Mouse (Mus musculus) heart, embryonic 16.5 days (tissue): ENCODE measurements at regions not wholly inside any gene's neighbourhood (a gene's known extent, or its start where the extent isn't known, plus 50 kb on each side); places are given as distances from the start of the nearest gene placed in this dataset.

Experiments used
- ATAC-seq: fragments of 200-750 bp; cut with Nextera tagmentation; replicated peaks from 2 replicates; pipeline ENCODE4 v1.8.0; 2017; ENCODE audit warnings: moderate number of reproducible peaks; ENCODE audit not compliant: insufficient read depth, low FRiP score; ENCODE audit errors: extremely low read depth
- H3K27ac ChIP-seq: fragments of 300-500 bp; sonication (generic); 2 replicates; pipeline ENCODE4 v1.5.1; 2014; ENCODE audit warnings: mild to moderate bottlenecking, low read length, control low read depth, moderate library complexity
- H3K27me3 ChIP-seq: fragments of 300-500 bp; sonication (generic); 2 replicates; pipeline ENCODE4 v1.6.1; 2014; ENCODE audit warnings: low read length, mixed read lengths; ENCODE audit not compliant: control insufficient read depth, insufficient read depth
- H3K36me3 ChIP-seq: fragments of 300-500 bp; sonication (generic); 2 replicates; pipeline ENCODE4 v1.6.1; 2014; ENCODE audit not compliant: control insufficient read depth, insufficient read depth
- H3K4me1 ChIP-seq: fragments of 300-500 bp; sonication (generic); 2 replicates; pipeline ENCODE4 v1.6.1; 2014; ENCODE audit warnings: low read length, mixed read lengths; ENCODE audit not compliant: control insufficient read depth, insufficient read depth
- H3K4me2 ChIP-seq: fragments of 300-500 bp; sonication (generic); 2 replicates; pipeline ENCODE4 v1.6.1; 2014; ENCODE audit warnings: low read depth, mild to moderate bottlenecking, control low read depth, low read length
- H3K4me3 ChIP-seq: fragments of 300-500 bp; sonication (generic); 2 replicates; pipeline ENCODE4 v1.5.1; 2014; ENCODE audit warnings: mild to moderate bottlenecking, control low read depth, low read length
- H3K9ac ChIP-seq: fragments of 300-500 bp; sonication (generic); 2 replicates; pipeline ENCODE4 v1.6.1; 2014; ENCODE audit warnings: low read length, control low read depth
- H3K9me3 ChIP-seq: fragments of 300-500 bp; sonication (generic); replicated peaks from 2 replicates; pipeline ENCODE4 v1.6.1; 2016; ENCODE audit warnings: low read length; ENCODE audit not compliant: control insufficient read depth
- WGBS: fragments of 180-500 bp; shearing (Covaris S2); extraction: QIAGEN DNeasy Blood & Tissue Kit; methylation state at CpG from one replicate; pipeline ENCODE4 v1.1.7; 2014; 5-methylcytosine and 5-hydroxymethylcytosine counted together

DNA sequence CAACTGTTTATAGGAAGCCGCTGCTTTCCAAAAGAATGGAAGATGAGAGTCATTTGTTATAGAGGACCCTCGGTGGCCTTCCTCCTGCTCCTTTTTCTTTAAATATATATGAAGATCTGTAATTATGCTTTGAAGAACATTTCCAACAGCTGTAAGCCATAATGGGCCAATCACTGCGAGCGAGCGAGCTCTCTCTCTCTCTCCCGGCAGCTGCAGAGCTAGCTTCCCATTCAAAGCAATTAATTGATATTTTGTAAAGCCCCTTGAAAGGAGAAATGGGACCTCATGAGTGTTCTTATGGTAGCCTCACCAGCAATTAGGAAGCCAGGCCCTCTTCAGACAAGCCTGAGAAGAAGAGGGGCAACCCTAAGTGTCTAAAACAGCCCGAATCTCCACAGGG lies 174.1 kb downstream of the Gxylt1 start:
- WGBS, result 88% methylated on average over 7 of the region's 7 CpGs
- Histone ChIP-seq H3K36me3 (no peaks in the 10 kb centered on the region), H3K27me3 (no peaks in the 10 kb centered on the region), H3K9me3 (no peaks in the 10 kb centered on the region), H3K4me2 (no peak overlapping the region), H3K4me3 (no peak overlapping the region), H3K9ac (no peak overlapping the region), H3K4me1 (no peaks in the 10 kb centered on the region), H3K27ac (no peak overlapping the region)
- no peak for ATAC-seq

DNA sequence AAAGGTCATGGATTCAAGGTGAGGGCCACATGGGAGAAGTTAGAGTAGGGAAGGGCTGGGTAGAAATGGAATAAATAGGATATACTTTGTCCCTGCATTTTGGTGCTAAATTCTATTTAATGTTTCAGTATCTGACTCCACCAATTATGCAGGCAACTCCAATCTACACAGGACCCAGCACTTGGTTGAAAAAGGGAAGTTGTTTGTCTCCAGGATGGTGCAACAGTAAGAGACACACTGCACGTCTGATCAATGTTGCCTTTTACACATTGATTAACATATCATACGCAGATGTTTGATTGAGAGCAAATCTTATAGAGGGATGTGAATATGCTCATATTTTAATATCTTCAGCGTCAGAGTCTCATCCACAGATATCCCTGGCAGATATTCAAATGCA lies 175.1 kb downstream of the Gxylt1 start:
- no peak overlapping the region for H3K4me2 ChIP-seq
- WGBS, result 83% methylated on average over 3 of the region's 3 CpGs

GRCm38 (mm10) chr15:93096335-93096734 lies 178.6 kb downstream of the Gxylt1 start:
- Histone ChIP-seq H3K4me3 (no peak overlapping the region), H3K9ac (no peak overlapping the region), H3K27ac (no peak overlapping the region), H3K4me1 (peaks cover 9% of the 10 kb centered on the region), H3K36me3 (no peaks in the 10 kb centered on the region), H3K4me2 (no peak overlapping the region), H3K9me3 (no peaks in the 10 kb centered on the region), H3K27me3 (no peaks in the 10 kb centered on the region)
- WGBS, result 79% methylated on average over 5 of the region's 5 CpGs
- ATAC-seq, result no peak

More for the DNA sequence above, 175.1 kb downstream of the Gxylt1 start:
- ATAC-seq, result no peak
- H3K27ac ChIP-seq, result no peak overlapping the region
- H3K27me3 ChIP-seq, result no peaks in the 10 kb centered on the region
- H3K4me1 ChIP-seq, result peaks cover under 1% of the 10 kb centered on the region
- H3K9me3 ChIP-seq, result no peaks in the 10 kb centered on the region
- H3K9ac ChIP-seq, result no peak overlapping the region
- H3K36me3 ChIP-seq, result no peaks in the 10 kb centered on the region
- no peak overlapping the region for H3K4me3 ChIP-seq

DNA sequence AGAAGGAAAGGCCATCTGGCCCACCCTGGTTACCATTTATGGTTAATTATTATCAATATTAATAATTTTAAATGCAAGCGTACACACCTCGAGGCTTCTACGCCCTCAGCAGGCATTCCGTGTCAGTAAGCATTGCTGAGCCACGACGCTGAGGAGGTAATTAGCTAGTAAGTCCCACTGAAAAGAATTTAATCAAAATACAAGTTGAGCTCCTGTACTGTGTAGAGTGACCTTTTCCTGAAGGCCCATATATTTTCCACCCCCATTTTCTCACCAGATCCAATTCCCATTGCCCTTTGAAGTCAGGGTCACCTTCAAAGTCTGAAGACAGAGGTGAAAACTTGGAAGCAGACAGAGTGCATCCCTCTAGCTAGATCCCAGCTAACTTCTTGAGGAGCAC lies 179.8 kb downstream of the Gxylt1 start:
- Histone ChIP-seq H3K27me3 (peaks cover 1% of the 10 kb centered on the region; the same call in 1 of the 2 replicates), H3K36me3 (no peaks in the 10 kb centered on the region), H3K4me3 (no peak overlapping the region), H3K9me3 (no peaks in the 10 kb centered on the region), H3K27ac (no peak overlapping the region), H3K4me2 (no peak overlapping the region), H3K9ac (no peak overlapping the region), H3K4me1 (peaks cover 9% of the 10 kb centered on the region)
- no peak for ATAC-seq
- WGBS, result 78% methylated on average over 6 of the region's 6 CpGs

GRCm38 (mm10) chr15:93094202-93095135 lies 180.5 kb downstream of the Gxylt1 start:
- no peak overlapping the region; the same call in 1 of the 2 replicates for H3K4me2 ChIP-seq
- no peak; the same call in 1 of the 2 replicates for ATAC-seq
- WGBS, result 45% methylated on average over 23 of the region's 23 CpGs

DNA sequence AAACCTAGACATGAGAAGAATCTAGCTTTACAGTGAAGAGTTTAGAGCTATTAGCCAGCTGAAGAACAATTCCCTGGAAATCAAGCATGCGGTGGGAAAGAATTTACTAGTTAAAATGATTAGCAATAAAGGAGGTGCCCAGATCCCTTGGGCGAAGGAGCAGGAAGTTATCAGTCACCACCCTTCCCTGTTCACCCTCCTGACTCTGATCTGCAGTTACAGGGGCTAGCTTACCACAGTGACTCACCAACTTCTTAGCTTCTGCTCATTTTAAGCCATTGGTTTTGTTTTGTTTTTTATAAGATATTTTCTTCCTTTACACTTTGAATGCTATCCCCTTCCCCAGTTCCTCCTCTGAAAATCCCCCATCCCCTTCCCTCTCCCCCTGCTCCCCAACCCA lies 183.6 kb downstream of the Gxylt1 start:
- 65% methylated on average over 2 of the region's 2 CpGs for WGBS
- Histone ChIP-seq H3K4me2 (no peak overlapping the region), H3K27ac (no peak overlapping the region), H3K27me3 (peaks cover 2% of the 10 kb centered on the region; the same call in 1 of the 2 replicates), H3K9ac (no peak overlapping the region), H3K4me3 (no peak overlapping the region), H3K36me3 (no peaks in the 10 kb centered on the region), H3K9me3 (no peaks in the 10 kb centered on the region), H3K4me1 (peaks cover 9% of the 10 kb centered on the region)
- ATAC-seq, result no peak

More at GRCm38 (mm10) chr15:93094202-93095135, 180.5 kb downstream of the Gxylt1 start:
- H3K9ac ChIP-seq, result no peak overlapping the region
- H3K27ac ChIP-seq, result no peak overlapping the region
- no peaks in the 10 kb centered on the region for H3K9me3 ChIP-seq
- H3K36me3 ChIP-seq, result no peaks in the 10 kb centered on the region
- H3K27me3 ChIP-seq, result peaks cover 2% of the 10 kb centered on the region; the same call in 1 of the 2 replicates
- H3K4me1 ChIP-seq, result peaks cover 9% of the 10 kb centered on the region
- H3K4me3 ChIP-seq, result no peak overlapping the region

- peaks cover 3% of the 10 kb centered on the region for H3K4me1 ChIP-seq
- H3K27me3 ChIP-seq, result peaks cover 2% of the 10 kb centered on the region; the same call in 1 of the 2 replicates
- no peak for ATAC-seq
- H3K27ac ChIP-seq, result no peak overlapping the region
- H3K4me3 ChIP-seq, result no peak overlapping the region
- H3K36me3 ChIP-seq, result no peaks in the 10 kb centered on the region
- 27% methylated on average over 13 of the region's 13 CpGs for WGBS
- H3K9me3 ChIP-seq, result no peaks in the 10 kb centered on the region
- H3K9ac ChIP-seq, result no peak overlapping the region
- no peak overlapping the region for H3K4me2 ChIP-seq
Observed at GRCm38 (mm10) chr15:93089347-93089746, 185.6 kb downstream of the Gxylt1 start.

GRCm38 (mm10) chr15:93084967-93085617 lies 189.9 kb downstream of the Gxylt1 start:
- Histone ChIP-seq H3K9ac (no peak overlapping the region), H3K4me2 (no peak overlapping the region), H3K27ac (no peak overlapping the region), H3K36me3 (no peaks in the 10 kb centered on the region), H3K9me3 (no peaks in the 10 kb centered on the region), H3K27me3 (no peaks in the 10 kb centered on the region), H3K4me1 (peaks cover 2% of the 10 kb centered on the region; the same call in 1 of the 2 replicates), H3K4me3 (no peak overlapping the region)
- 53% methylated on average over 14 of the region's 14 CpGs for WGBS
- ATAC-seq, result no peak

- H3K9ac ChIP-seq, result no peak overlapping the region
- H3K4me1 ChIP-seq, result no peaks in the 10 kb centered on the region
- no peak overlapping the region for H3K4me3 ChIP-seq
- WGBS, result 56% methylated on average over 6 of the region's 6 CpGs
- no peaks in the 10 kb centered on the region for H3K36me3 ChIP-seq
- no peak overlapping the region for H3K27ac ChIP-seq
- H3K27me3 ChIP-seq, result no peaks in the 10 kb centered on the region
- no peaks in the 10 kb centered on the region for H3K9me3 ChIP-seq
- no peak overlapping the region for H3K4me2 ChIP-seq
- ATAC-seq, result no peak
Observed at GRCm38 (mm10) chr15:93074070-93074469, 200.9 kb downstream of the Gxylt1 start.
